Mouse (Mus musculus): ENCODE data around the gene Cadps. TPM values are rescaled to one million over a fixed set of nuclear protein-coding genes. Genes with fewer than 3 reads are reported as not detected.

Gene Cadps
- polyA plus RNA-seq, 1 experiment from 2014 or later, result 0.56 TPM

GRCm38 (mm10) chr14:12558920-12559573 lies 263.8 kb downstream of the Cadps start:
- no peaks in the 10 kb centered on the region for H3K27me3 ChIP-seq (ENCODE audit: control insufficient read depth, insufficient read depth, low read length)
- ATAC-seq (replicated peaks; ENCODE audit: extremely low read depth, insufficient read depth, low FRiP score), result no peak
- 79% methylated on average over 7 of the region's 7 CpGs for WGBS
- no peak overlapping the region for H3K27ac ChIP-seq (ENCODE audit: low read length)
- H3K36me3 ChIP-seq (ENCODE audit: control insufficient read depth, insufficient read depth), result no peaks in the 10 kb centered on the region
- H3K4me3 ChIP-seq (ENCODE audit: low read length), result no peak overlapping the region
- H3K4me1 ChIP-seq (ENCODE audit: control insufficient read depth, insufficient read depth, low read length), result no peaks in the 10 kb centered on the region
- no peak overlapping the region for H3K9ac ChIP-seq (ENCODE audit: low read length)
- H3K4me2 ChIP-seq (ENCODE audit: low read depth, low read length), result no peak overlapping the region
- H3K9me3 ChIP-seq (replicated peaks; ENCODE audit: control insufficient read depth, low read length), result no peaks in the 10 kb centered on the region

- Histone ChIP-seq H3K9me3 (replicated peaks; ENCODE audit: control insufficient read depth, low read length) (no peaks in the 10 kb centered on the region), H3K4me2 (ENCODE audit: low read depth, low read length) (no peak overlapping the region), H3K27ac (ENCODE audit: low read length) (no peak overlapping the region), H3K36me3 (ENCODE audit: control insufficient read depth, insufficient read depth) (no peaks in the 10 kb centered on the region), H3K27me3 (ENCODE audit: control insufficient read depth, insufficient read depth, low read length) (no peaks in the 10 kb centered on the region), H3K4me1 (ENCODE audit: control insufficient read depth, insufficient read depth, low read length) (no peaks in the 10 kb centered on the region), H3K9ac (ENCODE audit: low read length) (no peak overlapping the region), H3K4me3 (ENCODE audit: low read length) (no peak overlapping the region)
- WGBS, result 59% methylated on average over 2 of the region's 2 CpGs
- ATAC-seq (replicated peaks; ENCODE audit: extremely low read depth, insufficient read depth, low FRiP score), result no peak
Observed at GRCm38 (mm10) chr14:12554486-12554885, 268.4 kb downstream of the Cadps start.

- Histone ChIP-seq H3K9ac (ENCODE audit: low read length) (no peak overlapping the region), H3K36me3 (ENCODE audit: control insufficient read depth, insufficient read depth) (no peaks in the 10 kb centered on the region), H3K27me3 (ENCODE audit: control insufficient read depth, insufficient read depth, low read length) (no peaks in the 10 kb centered on the region), H3K27ac (ENCODE audit: low read length) (no peak overlapping the region), H3K4me2 (ENCODE audit: low read depth, low read length) (no peak overlapping the region), H3K9me3 (replicated peaks; ENCODE audit: control insufficient read depth, low read length) (no peaks in the 10 kb centered on the region), H3K4me1 (ENCODE audit: control insufficient read depth, insufficient read depth, low read length) (no peaks in the 10 kb centered on the region), H3K4me3 (ENCODE audit: low read length) (no peak overlapping the region)
- WGBS, result 43% methylated on average over 6 of the region's 6 CpGs
- ATAC-seq (replicated peaks; ENCODE audit: extremely low read depth, insufficient read depth, low FRiP score), result no peak
Observed at GRCm38 (mm10) chr14:12551353-12551752, 271.5 kb downstream of the Cadps start.

GRCm38 (mm10) chr14:12550931-12551330 lies 271.9 kb downstream of the Cadps start:
- ATAC-seq (replicated peaks; ENCODE audit: extremely low read depth, insufficient read depth, low FRiP score), result no peak

GRCm38 (mm10) chr14:12549290-12549689 lies 273.6 kb downstream of the Cadps start:
- Histone ChIP-seq H3K4me1 (ENCODE audit: control insufficient read depth, insufficient read depth, low read length) (no peaks in the 10 kb centered on the region), H3K9ac (ENCODE audit: low read length) (no peak overlapping the region), H3K4me3 (ENCODE audit: low read length) (no peak overlapping the region), H3K27me3 (ENCODE audit: control insufficient read depth, insufficient read depth, low read length) (no peaks in the 10 kb centered on the region), H3K36me3 (ENCODE audit: control insufficient read depth, insufficient read depth) (no peaks in the 10 kb centered on the region), H3K4me2 (ENCODE audit: low read depth, low read length) (no peak overlapping the region), H3K27ac (ENCODE audit: low read length) (no peak overlapping the region), H3K9me3 (replicated peaks; ENCODE audit: control insufficient read depth, low read length) (no peaks in the 10 kb centered on the region)
- ATAC-seq (replicated peaks; ENCODE audit: extremely low read depth, insufficient read depth, low FRiP score), result no peak

More at GRCm38 (mm10) chr14:12550931-12551330, 271.9 kb downstream of the Cadps start:
- WGBS, result 41% methylated on average over 5 of the region's 5 CpGs
- H3K27ac ChIP-seq (ENCODE audit: low read length), result no peak overlapping the region
- H3K27me3 ChIP-seq (ENCODE audit: control insufficient read depth, insufficient read depth, low read length), result no peaks in the 10 kb centered on the region
- H3K4me3 ChIP-seq (ENCODE audit: low read length), result no peak overlapping the region
- no peaks in the 10 kb centered on the region for H3K4me1 ChIP-seq (ENCODE audit: control insufficient read depth, insufficient read depth, low read length)
- H3K36me3 ChIP-seq (ENCODE audit: control insufficient read depth, insufficient read depth), result no peaks in the 10 kb centered on the region
- H3K9ac ChIP-seq (ENCODE audit: low read length), result no peak overlapping the region
- H3K9me3 ChIP-seq (replicated peaks; ENCODE audit: control insufficient read depth, low read length), result no peaks in the 10 kb centered on the region
- no peak overlapping the region for H3K4me2 ChIP-seq (ENCODE audit: low read depth, low read length)

- WGBS, result 90% methylated on average over 4 of the region's 4 CpGs
Observed at GRCm38 (mm10) chr14:12547496-12547895, 275.4 kb downstream of the Cadps start.

GRCm38 (mm10) chr14:12541733-12542132 lies 281.1 kb downstream of the Cadps start:
- H3K9me3 ChIP-seq (replicated peaks; ENCODE audit: control insufficient read depth, low read length), result no peaks in the 10 kb centered on the region
- no peak overlapping the region for H3K9ac ChIP-seq (ENCODE audit: low read length)
- 39% methylated on average over 2 of the region's 2 CpGs for WGBS
- no peaks in the 10 kb centered on the region for H3K4me1 ChIP-seq (ENCODE audit: control insufficient read depth, insufficient read depth, low read length)
- no peaks in the 10 kb centered on the region for H3K36me3 ChIP-seq (ENCODE audit: control insufficient read depth, insufficient read depth)
- H3K27me3 ChIP-seq (ENCODE audit: control insufficient read depth, insufficient read depth, low read length), result no peaks in the 10 kb centered on the region
- no peak overlapping the region for H3K27ac ChIP-seq (ENCODE audit: low read length)
- H3K4me2 ChIP-seq (ENCODE audit: low read depth, low read length), result no peak overlapping the region
- no peak for ATAC-seq (replicated peaks; ENCODE audit: extremely low read depth, insufficient read depth, low FRiP score)
- H3K4me3 ChIP-seq (ENCODE audit: low read length), result no peak overlapping the region

More at GRCm38 (mm10) chr14:12547496-12547895, 275.4 kb downstream of the Cadps start:
- H3K4me2 ChIP-seq (ENCODE audit: low read depth, low read length), result no peak overlapping the region
- no peak overlapping the region for H3K27ac ChIP-seq (ENCODE audit: low read length)
- no peaks in the 10 kb centered on the region for H3K4me1 ChIP-seq (ENCODE audit: control insufficient read depth, insufficient read depth, low read length)
- no peak for ATAC-seq (replicated peaks; ENCODE audit: extremely low read depth, insufficient read depth, low FRiP score)
- no peaks in the 10 kb centered on the region for H3K27me3 ChIP-seq (ENCODE audit: control insufficient read depth, insufficient read depth, low read length)
- no peaks in the 10 kb centered on the region for H3K9me3 ChIP-seq (replicated peaks; ENCODE audit: control insufficient read depth, low read length)
- no peaks in the 10 kb centered on the region for H3K36me3 ChIP-seq (ENCODE audit: control insufficient read depth, insufficient read depth)
- H3K9ac ChIP-seq (ENCODE audit: low read length), result no peak overlapping the region
- no peak overlapping the region for H3K4me3 ChIP-seq (ENCODE audit: low read length)

GRCm38 (mm10) chr14:12539071-12539470 lies 283.8 kb downstream of the Cadps start:
- Histone ChIP-seq H3K27ac (ENCODE audit: low read length) (no peak overlapping the region), H3K9ac (ENCODE audit: low read length) (no peak overlapping the region), H3K4me3 (ENCODE audit: low read length) (no peak overlapping the region), H3K4me1 (ENCODE audit: control insufficient read depth, insufficient read depth, low read length) (no peaks in the 10 kb centered on the region), H3K27me3 (ENCODE audit: control insufficient read depth, insufficient read depth, low read length) (no peaks in the 10 kb centered on the region), H3K4me2 (ENCODE audit: low read depth, low read length) (no peak overlapping the region), H3K9me3 (replicated peaks; ENCODE audit: control insufficient read depth, low read length) (no peaks in the 10 kb centered on the region), H3K36me3 (ENCODE audit: control insufficient read depth, insufficient read depth) (no peaks in the 10 kb centered on the region)
- ATAC-seq (replicated peaks; ENCODE audit: extremely low read depth, insufficient read depth, low FRiP score), result no peak
- 80% methylated on average over 5 of the region's 5 CpGs for WGBS

GRCm38 (mm10) chr14:12531101-12531500 lies 291.8 kb downstream of the Cadps start:
- Histone ChIP-seq H3K4me3 (ENCODE audit: low read length) (no peak overlapping the region), H3K9ac (ENCODE audit: low read length) (no peak overlapping the region), H3K36me3 (ENCODE audit: control insufficient read depth, insufficient read depth) (no peaks in the 10 kb centered on the region), H3K4me1 (ENCODE audit: control insufficient read depth, insufficient read depth, low read length) (no peaks in the 10 kb centered on the region), H3K9me3 (replicated peaks; ENCODE audit: control insufficient read depth, low read length) (no peaks in the 10 kb centered on the region), H3K27ac (ENCODE audit: low read length) (no peak overlapping the region), H3K4me2 (ENCODE audit: low read depth, low read length) (no peak overlapping the region), H3K27me3 (ENCODE audit: control insufficient read depth, insufficient read depth, low read length) (no peaks in the 10 kb centered on the region)
- WGBS, result 18% methylated on average over 1 of the region's 1 CpGs
- ATAC-seq (replicated peaks; ENCODE audit: extremely low read depth, insufficient read depth, low FRiP score), result 0 out of 2 replicates have a peak, but pooled peaks have one; percentile 32

Measured in heart, embryonic 16.5 days (tissue).